Mouse (Mus musculus) liver, adult 2 months (tissue): ENCODE measurements around the gene Hist2h3c1. TPM values are rescaled to one million over a fixed set of nuclear protein-coding genes. Genes with fewer than 3 reads are reported as not detected.

Source experiments
- DNase-seq: peaks from one replicate; pipeline ENCODE4 v3.0.0-alpha.2; 2011; ENCODE audit warnings: low read depth, low spot score; ENCODE audit errors: extremely low read depth
- H3K27ac ChIP-seq: fragments of 200-500 bp; replicated peaks from 2 replicates; pipeline ENCODE4 v1.5.1; 2012; ENCODE audit warnings: low read depth, mild to moderate bottlenecking, control low read depth, inconsistent platforms, low read length; ENCODE audit not compliant: insufficient read depth
- H3K27me3 ChIP-seq: fragments of 200-500 bp; 2 replicates; pipeline ENCODE4 v1.6.1; 2012; ENCODE audit warnings: mild to moderate bottlenecking, moderate library complexity, low read length, inconsistent platforms; ENCODE audit not compliant: control insufficient read depth, insufficient read depth
- H3K36me3 ChIP-seq: fragments of 200-500 bp; 2 replicates; pipeline ENCODE4 v1.6.1; 2012; ENCODE audit warnings: low read length, inconsistent platforms; ENCODE audit not compliant: control insufficient read depth, insufficient read depth
- H3K4me1 ChIP-seq: fragments of 200-500 bp; 2 replicates; pipeline ENCODE4 v1.6.1; 2011; ENCODE audit warnings: low read length; ENCODE audit not compliant: control insufficient read depth, insufficient read depth
- H3K4me3 ChIP-seq: fragments of 200-500 bp; 2 replicates; pipeline ENCODE4 v1.5.1; 2011; ENCODE audit warnings: low read depth, mild to moderate bottlenecking, control low read depth, low read length, moderate library complexity; ENCODE audit not compliant: insufficient read depth
- H3K79me2 ChIP-seq: fragments of 200-500 bp; 2 replicates; pipeline ENCODE4 v1.6.1; 2012; ENCODE audit warnings: inconsistent platforms, mild to moderate bottlenecking, low read length, moderate library complexity; ENCODE audit not compliant: control insufficient read depth, insufficient read depth
- H3K9ac ChIP-seq: fragments of 200-500 bp; 2 replicates; pipeline ENCODE4 v1.6.1; 2012; ENCODE audit warnings: low read depth, mild to moderate bottlenecking, control low read depth, inconsistent platforms, low read length
- CTCF ChIP-seq: fragments of 200-500 bp; IDR thresholded peaks from 2 replicates; pipeline ENCODE4 v1.5.1; 2011; ENCODE audit warnings: low read depth, low read length, control low read depth
- POLR2A ChIP-seq: fragments of 200-500 bp; IDR thresholded peaks from 2 replicates; pipeline ENCODE4 v1.6.1; 2011; ENCODE audit warnings: low read length, control low read depth; ENCODE audit not compliant: insufficient read depth; ENCODE audit errors: extremely low read depth
- WGBS: fragments of 180-500 bp; shearing (Covaris S2); methylation state at CpG from one replicate; pipeline ENCODE4 v1.1.7; 2018; 5-methylcytosine and 5-hydroxymethylcytosine counted together
- polyA plus RNA-seq: library from polyadenylated mRNA; depleted of rRNA; stranded (reverse); fragments of >200 nt; gene quantifications from 2 replicates; pipeline ENCODE4 v1.2.3, GENCODE M21; 2012
- total RNA-seq: library from RNA; depleted of rRNA; stranded (reverse); fragments of >200 nt; gene quantifications from 2 replicates; pipeline ENCODE4 v1.2.3, GENCODE M21; 2014

Gene Hist2h3c1
- total and polyA plus RNA-seq, 2 experiments, result not detected

- Histone ChIP-seq H3K9ac (no peak overlapping the region), H3K27me3 (no peaks in the 10 kb centered on the region), H3K4me1 (peaks cover 9% of the 10 kb centered on the region; the same call in 1 of the 2 replicates), H3K27ac (no peak overlapping the region), H3K4me3 (no peak overlapping the region), H3K36me3 (no peaks in the 10 kb centered on the region), H3K79me2 (no peaks in the 10 kb centered on the region)
- TF ChIP-seq POLR2A, result no peak
- no peak for TF ChIP-seq CTCF
- WGBS, result 95% methylated on average over 5 of the region's 5 CpGs
- DNase-seq, result no peak
These were observed 13.7 kb downstream of the Hist2h3c1 start for GRCm38 (mm10) chr3:96260220-96260619.

GRCm38 (mm10) chr3:96261623-96262022 is 15.1 kb downstream of the Hist2h3c1 start:
- Histone ChIP-seq H3K4me3 (no peak overlapping the region), H3K27me3 (no peaks in the 10 kb centered on the region), H3K27ac (peak overlapping the region; percentile 36), H3K9ac (peak overlapping the region; percentile 53), H3K4me1 (peaks cover 9% of the 10 kb centered on the region; the same call in 1 of the 2 replicates), H3K36me3 (no peaks in the 10 kb centered on the region), H3K79me2 (no peaks in the 10 kb centered on the region)
- no peak for DNase-seq
- WGBS, result 65% methylated on average over 3 of the region's 3 CpGs
- TF ChIP-seq POLR2A (no peak), CTCF (no peak)

- Histone ChIP-seq H3K4me3 (peak overlapping the region; percentile 74), H3K27ac (peak overlapping the region; percentile 79), H3K9ac (peak overlapping the region; percentile 82), H3K36me3 (no peaks in the 10 kb centered on the region), H3K27me3 (no peaks in the 10 kb centered on the region), H3K4me1 (peaks cover 9% of the 10 kb centered on the region; the same call in 1 of the 2 replicates), H3K79me2 (no peaks in the 10 kb centered on the region)
- under 1% methylated on average over 19 of the region's 19 CpGs for WGBS
- peak; percentile 59; the same call in 1 of the 2 replicates for TF ChIP-seq POLR2A
- TF ChIP-seq CTCF, result no peak
- peak; percentile 91 for DNase-seq
These were observed 15.9 kb downstream of the Hist2h3c1 start for GRCm38 (mm10) chr3:96262216-96262875.

GRCm38 (mm10) chr3:96262979-96263550 is 16.6 kb downstream of the Hist2h3c1 start, which contains the start of gene Hist2h4:
TSS of gene Hist2h4 (minus strand) at chr3:96263311.
- peak; percentile 88 for DNase-seq
- peak within 1 kb of the TSS; percentile 74 for H3K4me3 ChIP-seq
- H3K27me3 ChIP-seq, result no peaks in the 10 kb centered on the region
- H3K27ac ChIP-seq, result peak within 1 kb of the TSS; percentile 92
- H3K9ac ChIP-seq, result peak within 1 kb of the TSS; percentile 82
- TF ChIP-seq POLR2A (peak; percentile 96), CTCF (no peak; the same call in 1 of the 2 replicates)
- under 1% methylated on average over 40 of the region's 40 CpGs for WGBS
- no peaks in the 10 kb centered on the region for H3K79me2 ChIP-seq
- peaks cover 12% of the 10 kb centered on the region; the same call in 1 of the 2 replicates for H3K4me1 ChIP-seq
- H3K36me3 ChIP-seq, result no peaks in the 10 kb centered on the region

- H3K9ac ChIP-seq, result peak overlapping the region; percentile 67
- H3K4me1 ChIP-seq, result peaks cover 12% of the 10 kb centered on the region; the same call in 1 of the 2 replicates
- WGBS, result 2% methylated on average over 27 of the region's 27 CpGs
These were observed 17.3 kb downstream of the Hist2h3c1 start for GRCm38 (mm10) chr3:96263558-96264403.

More at GRCm38 (mm10) chr3:96263558-96264403, 17.3 kb downstream of the Hist2h3c1 start:
- H3K36me3 ChIP-seq, result no peaks in the 10 kb centered on the region
- peak overlapping the region; percentile 38 for H3K4me3 ChIP-seq
- H3K79me2 ChIP-seq, result no peaks in the 10 kb centered on the region
- no peak for DNase-seq
- H3K27ac ChIP-seq, result peak overlapping the region; percentile 92
- no peaks in the 10 kb centered on the region for H3K27me3 ChIP-seq
- TF ChIP-seq CTCF (no peak), POLR2A (no peak)
